Mouse (Mus musculus) right cerebral cortex, postnatal 36 days (tissue): Measurements from ENCODE around the gene Def8.
A peak's percentile ranks its signal among the peaks of the same experiment; 100 is the strongest.

Experiments used
- DNase-seq, 2 experiments: peaks; one replicate each; pipeline ENCODE4 v3.0.0; 2022; ENCODE audit warnings: low spot score in 2 of 2, mixed read lengths in 1 of 2

The Def8 gene

GRCm38 (mm10) chr8:123423441-123423840, at the start of gene Def8:
TSS of gene Def8 (plus strand) at chr8:123423527.
- no peak for DNase-seq

- DNase-seq = peak; percentile 88 to 89
Measured at GRCm38 (mm10) chr8:123374239-123374578, 49.1 kb upstream of the Def8 start.

- no peak for DNase-seq
Measured at GRCm38 (mm10) chr8:123375701-123376100, 47.6 kb upstream of the Def8 start.

GRCm38 (mm10) chr8:123376106-123376505, 47.2 kb upstream of the Def8 start:
- DNase-seq = no peak

- no peak for DNase-seq
Measured at GRCm38 (mm10) chr8:123381711-123382110, 41.6 kb upstream of the Def8 start.

GRCm38 (mm10) chr8:123382516-123382915, 40.8 kb upstream of the Def8 start:
- DNase-seq = no peak

GRCm38 (mm10) chr8:123384883-123385540, 38.3 kb upstream of the Def8 start:
- no peak for DNase-seq

- DNase-seq = no peak
Measured at GRCm38 (mm10) chr8:123387041-123387440, 36.3 kb upstream of the Def8 start.

GRCm38 (mm10) chr8:123387801-123388200, 35.5 kb upstream of the Def8 start:
- DNase-seq = no peak

GRCm38 (mm10) chr8:123389026-123389425, 34.3 kb upstream of the Def8 start:
- DNase-seq = no peak

GRCm38 (mm10) chr8:123398308-123398707, 25.0 kb upstream of the Def8 start:
- no peak for DNase-seq

GRCm38 (mm10) chr8:123401936-123402335, 21.4 kb upstream of the Def8 start:
- no peak for DNase-seq

- DNase-seq = no peak
Measured at GRCm38 (mm10) chr8:123402730-123403326, 20.5 kb upstream of the Def8 start.

GRCm38 (mm10) chr8:123404521-123404920, 18.8 kb upstream of the Def8 start:
- DNase-seq = no peak

GRCm38 (mm10) chr8:123406786-123407185, 16.5 kb upstream of the Def8 start, which contains the start of gene Mc1r:
TSS of gene Mc1r (plus strand) at chr8:123407107.
- DNase-seq = peak; percentile 56 to 61

- DNase-seq = no peak
Measured at GRCm38 (mm10) chr8:123407612-123408011, 15.7 kb upstream of the Def8 start.

GRCm38 (mm10) chr8:123408586-123409544, 14.5 kb upstream of the Def8 start:
- no peak for DNase-seq

- DNase-seq = no peak
Measured at GRCm38 (mm10) chr8:123410049-123410587, 13.2 kb upstream of the Def8 start.

GRCm38 (mm10) chr8:123410788-123411187, 12.5 kb upstream of the Def8 start:
- DNase-seq = no peak

GRCm38 (mm10) chr8:123411246-123411645, 12.1 kb upstream of the Def8 start, which contains the start of gene Tubb3:
TSS of gene Tubb3 (plus strand) at chr8:123411424.
- DNase-seq = peak; percentile 88 to 90

GRCm38 (mm10) chr8:123411781-123412327, 11.5 kb upstream of the Def8 start:
- peak in 1 of 2 experiments; percentile 47 for DNase-seq
